Mouse (Mus musculus) stomach, postnatal 0 days (tissue): ENCODE measurements around the gene Aqp1.

Experiments used
- CTCF ChIP-seq: IDR thresholded peaks from 2 replicates; pipeline ENCODE4 v1.5.1; 2016; ENCODE audit warnings: antibody characterized with exemption, low read depth, mild to moderate bottlenecking, moderate library complexity
- EP300 ChIP-seq: optimal IDR thresholded peaks from 2 replicates; pipeline ENCODE3; 2016; ENCODE audit warnings: antibody characterized with exemption

GRCm38 (mm10) chr6:55357636-55358031 lies 21.4 kb downstream of the Aqp1 start:
- no peak for TF ChIP-seq CTCF
- no peak for TF ChIP-seq EP300
